Mouse (Mus musculus): ENCODE data around the gene Trpt1. TPM values are rescaled to one million over a fixed set of nuclear protein-coding genes. Genes with fewer than 3 reads are reported as not detected.
"Not testable (repeated sequence)": the region's sequence is repeated elsewhere in the genome, so short reads cannot be mapped to it uniquely, and the experiment has no call there.

Trpt1 gene
- polyA plus RNA-seq, 1 experiment = 18.6 TPM

DNA sequence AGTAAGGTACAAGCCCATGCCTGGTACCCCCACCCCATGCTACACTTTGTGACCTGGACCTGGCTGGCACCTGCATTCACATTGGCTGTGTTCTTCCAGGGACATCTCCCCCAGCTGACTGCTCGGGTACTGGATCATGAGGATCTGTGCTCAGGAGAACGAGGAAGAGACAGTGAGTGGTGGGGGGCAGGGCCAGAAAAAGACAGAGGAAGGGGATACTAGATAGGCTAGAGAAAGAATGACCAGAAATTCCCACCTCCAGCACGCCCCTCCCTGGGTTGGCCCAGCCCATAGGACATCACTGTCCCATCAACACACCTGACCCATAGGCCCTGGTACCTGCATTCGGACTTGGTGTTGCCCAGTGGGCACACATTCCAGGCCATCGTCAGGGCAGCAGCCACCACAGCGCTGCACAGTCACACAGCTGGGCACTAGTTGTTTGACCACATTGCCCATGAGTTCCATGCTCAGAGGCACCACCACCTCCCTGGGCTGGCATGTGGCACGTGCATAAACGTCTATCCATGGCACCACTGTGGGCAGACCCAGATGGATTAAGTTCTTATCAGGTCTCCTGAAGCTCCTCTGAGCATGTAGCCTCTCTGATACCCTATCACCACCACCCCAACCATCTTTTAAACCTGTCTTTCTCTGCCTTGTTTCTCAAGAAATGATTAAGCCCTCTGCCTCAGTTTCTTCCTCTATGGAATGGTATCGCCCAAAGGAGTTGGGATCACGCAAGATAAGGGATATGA lies 9.8 kb upstream of the Trpt1 start:
- DNase-seq (ENCODE audit: low read depth) = no peak
- TF ChIP-seq POLR2A (IDR thresholded peaks at IDR 0.05; ENCODE audit: borderline replicate concordance, extremely low read depth, insufficient read depth, insufficient read length, poor library complexity, severe bottlenecking) (no peak), CTCF (IDR thresholded peaks at IDR 0.05; ENCODE audit: borderline replicate concordance, extremely low read depth, insufficient read depth, insufficient read length) (no peak)

DNA sequence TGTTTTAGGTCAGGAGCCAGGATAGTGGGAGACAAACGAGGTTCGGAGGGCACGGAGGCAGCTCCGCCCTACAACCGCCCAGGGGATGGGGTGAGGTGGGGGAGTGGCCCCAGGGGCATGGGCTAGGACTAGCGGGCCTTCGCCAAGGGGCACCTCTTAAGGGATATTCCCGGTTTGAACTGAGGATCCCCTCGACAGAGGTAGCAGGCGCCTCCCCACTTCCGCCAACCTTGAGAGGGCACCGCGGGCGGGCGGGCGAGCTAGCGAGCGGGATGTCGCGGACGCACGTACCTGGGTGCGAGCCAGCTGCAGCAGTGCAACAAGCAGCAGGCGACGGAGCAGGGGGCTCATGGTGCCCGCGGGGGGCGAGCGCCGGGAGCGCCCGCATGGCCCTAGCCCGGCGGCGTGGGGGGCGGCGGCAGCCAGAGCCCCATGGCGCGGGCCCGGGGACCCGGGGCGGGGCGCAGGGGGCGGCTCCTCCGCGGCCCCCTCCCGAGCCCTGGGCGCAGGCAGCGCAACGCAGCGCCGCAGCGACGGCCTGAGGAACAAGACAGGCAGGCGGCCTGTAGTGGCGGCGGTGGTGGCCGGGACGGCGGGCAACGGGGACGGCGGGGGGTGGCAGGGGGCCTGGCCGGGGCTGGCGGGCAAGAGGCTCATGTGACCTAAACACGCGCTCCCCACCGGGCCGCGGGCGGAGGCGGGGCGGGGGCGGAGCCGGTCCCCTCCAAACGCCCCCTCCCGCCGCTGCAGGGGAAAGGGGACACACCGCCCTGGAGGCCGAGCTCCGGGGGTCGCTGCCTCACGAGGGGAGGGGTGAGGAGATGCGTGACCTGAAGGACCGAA lies 8.6 kb upstream of the Trpt1 start, which contains the start of gene Vegfb:
Vegfb (minus strand) TSS at position 591 of the 843 bp plus-strand sequence.
- peak; percentile 69 for DNase-seq (ENCODE audit: low read depth)
- TF ChIP-seq CTCF (IDR thresholded peaks at IDR 0.05; ENCODE audit: borderline replicate concordance, extremely low read depth, insufficient read depth, insufficient read length) (no peak), POLR2A (IDR thresholded peaks at IDR 0.05; ENCODE audit: borderline replicate concordance, extremely low read depth, insufficient read depth, insufficient read length, poor library complexity, severe bottlenecking) (peak; percentile 48; the same call in 1 of the 2 replicates)

GRCm38 (mm10) chr19:6987904-6988285 lies 8.0 kb upstream of the Trpt1 start:
- no peak for TF ChIP-seq POLR2A (IDR thresholded peaks at IDR 0.05; ENCODE audit: borderline replicate concordance, extremely low read depth, insufficient read depth, insufficient read length, poor library complexity, severe bottlenecking)
- TF ChIP-seq CTCF (IDR thresholded peaks at IDR 0.05; ENCODE audit: borderline replicate concordance, extremely low read depth, insufficient read depth, insufficient read length) = no peak
- DNase-seq (ENCODE audit: low read depth) = no peak

DNA sequence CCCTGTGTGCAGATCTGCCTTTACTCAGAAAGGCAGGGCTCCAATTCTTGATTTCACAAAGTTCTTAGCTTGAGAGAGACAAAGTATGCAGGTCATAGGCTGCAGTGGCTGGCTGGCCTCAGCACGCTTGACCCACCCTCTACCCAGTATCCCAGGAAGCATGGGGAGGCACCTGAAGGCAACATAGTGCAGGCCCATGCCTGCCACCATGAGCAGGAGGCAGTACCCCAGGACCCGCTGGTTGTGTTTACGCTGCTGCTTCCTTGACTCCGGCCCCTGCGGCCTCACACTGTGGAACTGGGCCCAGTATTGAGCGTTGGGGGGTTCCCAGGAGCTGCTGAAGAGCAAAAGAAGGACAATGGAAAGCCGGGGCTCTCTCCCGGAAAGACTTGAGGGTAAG lies 6.7 kb upstream of the Trpt1 start:
- DNase-seq (ENCODE audit: low read depth) = no peak
- TF ChIP-seq CTCF (IDR thresholded peaks at IDR 0.05; ENCODE audit: borderline replicate concordance, extremely low read depth, insufficient read depth, insufficient read length) (no peak), POLR2A (IDR thresholded peaks at IDR 0.05; ENCODE audit: borderline replicate concordance, extremely low read depth, insufficient read depth, insufficient read length, poor library complexity, severe bottlenecking) (no peak)

GRCm38 (mm10) chr19:6990712-6991111 lies 5.2 kb upstream of the Trpt1 start:
- no peak for DNase-seq (ENCODE audit: low read depth)
- no peak for TF ChIP-seq POLR2A (IDR thresholded peaks at IDR 0.05; ENCODE audit: borderline replicate concordance, extremely low read depth, insufficient read depth, insufficient read length, poor library complexity, severe bottlenecking)
- no peak for TF ChIP-seq CTCF (IDR thresholded peaks at IDR 0.05; ENCODE audit: borderline replicate concordance, extremely low read depth, insufficient read depth, insufficient read length)

GRCm38 (mm10) chr19:6991166-6991565 lies 4.8 kb upstream of the Trpt1 start:
- DNase-seq (ENCODE audit: low read depth) = not testable (repeated sequence)

- peak; percentile 99 for DNase-seq (ENCODE audit: low read depth)
- no peak for TF ChIP-seq CTCF (IDR thresholded peaks at IDR 0.05; ENCODE audit: borderline replicate concordance, extremely low read depth, insufficient read depth, insufficient read length)
- TF ChIP-seq POLR2A (IDR thresholded peaks at IDR 0.05; ENCODE audit: borderline replicate concordance, extremely low read depth, insufficient read depth, insufficient read length, poor library complexity, severe bottlenecking) = peak; percentile 23; the same call in 1 of the 2 replicates
These were observed 3.7 kb upstream of the Trpt1 start, which contains the start of gene Dnajc4 for GRCm38 (mm10) chr19:6992011-6992858. Gene Dnajc4, minus strand, starts transcription at chr19:6992572.

GRCm38 (mm10) chr19:6993011-6993770 lies 2.7 kb upstream of the Trpt1 start:
- TF ChIP-seq POLR2A (IDR thresholded peaks at IDR 0.05; ENCODE audit: borderline replicate concordance, extremely low read depth, insufficient read depth, insufficient read length, poor library complexity, severe bottlenecking) (no peak), CTCF (IDR thresholded peaks at IDR 0.05; ENCODE audit: borderline replicate concordance, extremely low read depth, insufficient read depth, insufficient read length) (no peak)
- DNase-seq (ENCODE audit: low read depth) = no peak

DNA sequence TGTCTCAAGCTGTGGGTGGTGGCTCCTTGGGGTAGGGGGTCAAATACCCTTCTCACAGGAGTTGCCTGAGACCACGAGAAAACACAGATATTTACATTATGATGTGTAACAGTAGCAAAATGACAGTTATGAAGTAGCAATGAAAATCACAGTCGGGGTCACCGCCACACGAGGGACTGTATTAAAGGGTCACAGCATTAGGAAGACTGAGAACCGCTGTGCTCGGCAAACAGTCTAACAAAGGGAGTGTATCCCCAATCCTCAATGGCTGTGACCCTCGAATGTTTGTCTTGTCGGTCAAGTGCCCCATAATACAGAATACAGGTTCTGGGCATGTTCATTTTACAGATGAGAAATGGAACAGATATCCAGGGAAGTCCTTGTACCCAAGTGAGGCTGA lies 1.9 kb upstream of the Trpt1 start:
- no peak for TF ChIP-seq POLR2A (IDR thresholded peaks at IDR 0.05; ENCODE audit: borderline replicate concordance, extremely low read depth, insufficient read depth, insufficient read length, poor library complexity, severe bottlenecking)
- no peak for TF ChIP-seq CTCF (IDR thresholded peaks at IDR 0.05; ENCODE audit: borderline replicate concordance, extremely low read depth, insufficient read depth, insufficient read length)
- DNase-seq (ENCODE audit: low read depth) = no peak

DNA sequence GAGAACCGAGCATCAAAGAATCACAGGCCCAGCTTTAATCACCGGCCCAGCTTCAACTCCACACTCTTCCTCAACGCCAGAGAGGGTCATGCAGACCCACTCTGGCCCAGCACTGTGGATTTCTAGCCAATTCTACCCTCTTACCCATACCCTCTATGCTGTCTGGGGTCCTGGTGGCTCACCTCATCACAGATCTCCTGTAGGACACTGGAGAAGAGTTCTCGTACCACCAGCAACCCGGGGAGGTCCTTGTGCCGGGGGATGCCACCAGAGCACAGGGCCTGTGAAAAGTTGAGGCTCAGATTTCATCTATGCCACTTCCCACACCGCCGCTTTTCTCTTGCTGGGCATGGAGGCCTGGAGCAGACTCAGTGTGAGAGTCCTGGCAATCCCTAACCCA lies 1.4 kb upstream of the Trpt1 start:
- TF ChIP-seq CTCF (IDR thresholded peaks at IDR 0.05; ENCODE audit: borderline replicate concordance, extremely low read depth, insufficient read depth, insufficient read length) (no peak), POLR2A (IDR thresholded peaks at IDR 0.05; ENCODE audit: borderline replicate concordance, extremely low read depth, insufficient read depth, insufficient read length, poor library complexity, severe bottlenecking) (no peak)
- DNase-seq (ENCODE audit: low read depth) = no peak

Measured in brain, embryonic 14.5 days (tissue).